Mouse (Mus musculus) regulatory T cell (primary cell): ENCODE data around the gene Usp37.
"Not testable (repeated sequence)": the region's sequence is repeated elsewhere in the genome, so short reads cannot be mapped to it uniquely, and the experiment has no call there.

Experiments
- in situ Hi-C: fragments of 300-600 bp; cut with MboI, MseI; formaldehyde crosslinking; loops from one replicate; pipeline ENCODE4 v1.15.1; 2025; ENCODE audit warnings: high pct_unique_total_duplicates

The Usp37 gene

DNA sequence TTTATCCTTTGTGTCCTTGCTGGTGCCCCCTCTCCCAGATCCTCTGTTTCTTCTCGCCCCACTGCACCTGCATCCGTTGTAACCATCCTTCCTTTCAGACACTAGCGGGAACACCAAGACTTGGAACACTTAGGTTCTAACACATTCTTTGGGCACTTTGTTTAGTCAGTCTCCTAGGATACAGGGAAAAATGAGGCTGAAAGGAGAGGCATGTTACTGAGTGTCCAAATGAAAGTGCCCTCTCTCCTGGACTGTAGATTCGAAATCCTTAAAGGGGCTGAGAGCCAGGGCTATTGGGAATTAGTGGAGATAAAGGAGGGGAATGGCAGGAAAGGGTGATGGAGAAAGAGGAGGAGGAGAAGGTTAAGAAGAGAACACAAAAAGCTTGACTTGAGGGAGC lies at the start of gene Usp37:
Gene Usp37, minus strand, starts transcription at position 101 of the 400 bp plus-strand sequence.
- in situ Hi-C loops, result no loop called here

DNA sequence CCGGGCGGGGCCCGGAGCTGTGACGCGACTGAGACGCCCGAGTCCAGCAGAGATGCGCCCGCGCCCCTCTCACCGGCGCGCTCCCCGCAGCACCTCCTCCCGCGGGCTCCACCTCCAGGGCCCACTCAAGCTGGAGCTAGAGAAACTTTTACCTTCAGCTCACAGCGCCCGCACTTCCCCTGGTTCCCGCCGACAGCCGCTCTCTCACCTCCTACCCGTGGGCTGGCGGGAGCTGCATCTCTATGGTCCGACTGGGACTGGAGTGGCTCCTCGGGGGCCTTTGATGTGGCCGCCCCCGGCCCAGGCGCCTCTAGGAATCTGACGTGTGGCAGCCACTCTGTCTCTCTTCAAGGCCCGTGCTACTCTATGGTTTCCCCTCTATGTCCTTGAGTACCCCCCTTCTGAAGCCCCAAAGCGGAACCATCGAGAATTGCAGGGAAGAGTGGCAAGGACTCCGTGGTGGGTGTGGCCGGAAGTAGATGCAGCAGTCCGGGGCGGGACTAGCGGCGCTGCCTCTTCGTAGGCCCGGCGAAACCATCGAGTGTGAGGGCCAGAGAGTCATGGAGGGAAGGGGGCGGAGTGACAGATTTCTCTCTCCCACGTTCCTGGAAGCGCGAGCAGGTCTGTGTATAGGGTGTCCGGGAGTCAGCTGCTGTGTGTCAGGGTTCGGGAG lies 43.8 kb upstream of the Usp37 start, which contains the start of the genes Zfp142 and Bcs1l:
Gene Zfp142, minus strand, starts transcription at position 474 of the 673 bp plus-strand sequence.
Gene Bcs1l, plus strand, starts transcription at position 517 of the 673 bp plus-strand sequence.
- in situ Hi-C loops, result loop anchor here (5.0 kb wide), 1 partner anchor 729 kb away; the partner anchor contains the start of gene Dnpep

DNA sequence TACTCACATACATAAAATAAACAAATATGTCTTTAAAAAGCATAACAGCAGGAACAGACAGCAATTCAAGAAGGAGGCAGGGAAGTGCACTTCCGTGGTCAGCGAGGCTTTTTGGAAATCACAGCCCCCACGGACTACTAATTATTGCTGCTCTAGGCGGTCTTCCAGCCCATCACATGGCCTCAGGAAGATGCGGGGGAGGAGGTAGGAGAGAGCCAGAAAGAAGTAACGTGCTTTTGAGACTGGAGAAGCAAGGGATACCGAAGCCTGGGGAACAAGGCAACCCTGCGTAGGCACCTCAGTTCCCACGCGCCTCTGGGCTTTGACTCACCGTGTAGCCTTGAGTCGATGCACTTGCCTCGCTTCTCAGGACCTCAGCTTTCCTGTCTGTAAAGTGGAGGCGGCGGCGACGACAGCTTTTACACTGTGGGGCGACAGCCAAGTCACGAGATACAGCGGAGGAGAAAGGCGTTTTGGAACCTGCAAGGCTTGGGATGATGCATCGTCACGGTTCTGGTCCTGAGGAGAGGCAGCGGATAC lies 43.2 kb upstream of the Usp37 start:
- in situ Hi-C loops, result loop anchor here (5.0 kb wide), 1 partner anchor 730 kb away; the partner anchor contains the start of gene Dnpep

DNA sequence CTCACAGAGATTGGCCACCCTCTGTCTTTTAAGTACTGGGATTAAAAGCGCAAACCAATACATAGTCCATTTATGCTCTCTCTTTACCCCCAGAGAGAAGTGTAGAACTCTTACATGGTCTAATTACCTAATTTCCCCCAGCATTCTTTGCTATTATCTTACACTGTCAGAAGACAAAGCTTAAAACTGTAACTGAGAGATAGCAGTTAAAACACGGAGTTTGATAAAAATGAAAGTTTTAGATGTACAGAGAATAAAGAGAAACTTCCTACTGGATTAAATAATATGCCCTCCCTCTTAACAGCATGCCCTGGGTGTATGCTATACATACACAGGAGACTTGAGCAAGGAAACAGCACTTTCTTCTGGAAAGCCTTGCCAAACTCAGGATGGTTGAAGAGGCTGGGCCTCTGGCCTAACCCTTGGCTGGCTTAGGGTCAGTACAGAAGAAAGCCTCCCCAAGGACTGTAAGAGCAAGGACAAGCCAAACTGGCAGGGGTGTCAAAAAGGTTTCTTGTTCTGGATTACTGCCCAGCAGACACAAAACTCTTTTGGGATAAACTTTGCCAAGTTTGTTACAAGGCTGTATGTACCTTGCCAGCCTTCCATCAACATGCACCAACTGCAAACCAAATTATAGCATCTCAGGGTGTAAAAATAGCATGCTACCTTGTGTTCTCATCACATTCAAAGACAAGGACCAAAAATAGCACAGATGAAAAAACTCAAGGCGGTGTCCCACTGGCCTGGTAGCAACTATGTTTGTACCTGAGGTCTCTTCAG lies 40.7 kb upstream of the Usp37 start:
- in situ Hi-C loops, result loop anchor here (5.0 kb wide), 1 partner anchor 732 kb away; the partner anchor contains the start of gene Dnpep

DNA sequence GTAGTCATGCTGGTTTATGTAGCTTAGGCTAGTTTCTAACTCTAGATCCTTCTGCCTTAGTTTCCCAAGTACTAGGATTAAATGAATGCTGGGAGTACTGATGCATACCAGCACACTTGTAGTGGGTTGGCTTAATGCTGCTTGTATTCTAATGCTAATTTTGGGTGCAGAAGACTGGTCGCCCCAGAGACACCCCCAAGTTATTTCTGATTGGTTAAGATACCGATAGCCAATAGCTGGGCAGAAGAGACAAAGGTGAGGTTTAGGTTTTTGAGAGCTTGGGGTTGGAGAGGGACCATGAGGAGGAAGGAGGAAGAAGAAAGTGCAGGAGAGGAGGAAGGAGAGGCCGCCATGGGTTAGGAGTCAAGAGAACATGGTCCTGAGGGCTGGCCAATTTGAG lies 38.5 kb upstream of the Usp37 start:
- in situ Hi-C loops, result no loop called here

DNA sequence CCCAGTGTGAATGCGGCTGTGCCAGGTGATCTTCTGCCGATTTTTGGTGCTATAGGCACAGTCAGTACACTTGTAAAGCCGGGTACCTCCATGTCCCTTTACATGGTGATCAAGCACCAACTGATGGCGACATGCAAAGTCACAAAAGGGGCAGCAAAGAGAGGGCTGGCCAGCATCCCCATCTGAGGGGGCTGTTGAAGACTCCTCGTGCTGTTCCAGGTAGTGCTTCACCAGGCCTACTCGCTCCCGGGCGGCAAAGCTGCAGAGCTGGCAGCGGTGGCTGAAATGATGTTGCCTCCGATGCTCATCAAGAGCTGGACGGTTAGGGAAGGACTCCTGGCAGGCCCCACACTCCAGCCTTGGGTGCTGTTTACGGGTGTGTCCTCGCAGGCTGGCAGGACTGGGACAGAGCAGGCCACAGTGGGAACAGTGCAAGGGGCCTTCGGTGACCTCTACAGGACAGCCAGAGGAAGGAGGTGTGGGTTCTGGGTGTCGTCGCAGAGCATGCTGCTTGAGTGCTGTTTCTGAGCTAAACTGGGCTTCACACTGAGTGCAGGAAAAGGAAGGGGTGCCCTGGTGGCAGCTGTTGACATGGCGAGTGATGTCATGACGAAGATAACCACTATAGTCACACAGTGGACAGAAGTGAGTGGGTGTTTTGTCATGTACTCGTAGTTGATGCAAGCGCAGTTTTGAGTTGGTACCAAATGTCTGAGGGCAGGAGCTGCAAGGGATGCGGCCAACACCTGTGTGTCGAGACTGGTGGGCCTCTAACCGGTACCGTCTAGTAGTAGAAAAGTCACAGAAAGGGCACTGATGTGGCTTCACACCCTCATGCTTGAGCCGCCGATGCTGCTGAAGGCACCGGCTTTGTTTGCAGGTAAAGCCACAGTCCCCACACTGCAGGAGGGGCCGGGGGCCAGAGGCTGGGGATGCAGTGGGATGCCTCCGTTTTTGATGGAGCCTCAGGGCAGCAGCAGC lies 25.9 kb upstream of the Usp37 start:
- in situ Hi-C loops, result no loop called here

DNA sequence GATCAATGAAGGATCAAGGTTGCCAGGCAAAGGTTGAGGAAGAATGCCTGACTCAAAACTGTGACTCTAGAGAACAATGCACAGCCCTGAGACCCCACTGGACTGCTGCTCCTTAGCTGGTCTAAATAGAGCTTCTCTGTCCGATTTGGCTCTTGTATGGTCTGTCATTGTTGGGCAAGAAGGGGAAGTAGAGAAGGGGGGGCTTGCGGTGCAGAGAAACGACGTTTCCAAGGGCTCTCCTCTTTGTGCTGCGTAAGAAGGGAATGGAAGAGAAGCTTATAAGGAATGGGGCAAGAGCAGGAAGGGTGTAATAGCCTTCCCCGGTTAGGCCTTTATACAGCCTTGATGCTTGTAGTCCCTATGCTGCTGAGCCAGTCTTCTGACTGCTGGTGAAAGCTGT lies 21.8 kb upstream of the Usp37 start:
- in situ Hi-C loops, result no loop called here

DNA sequence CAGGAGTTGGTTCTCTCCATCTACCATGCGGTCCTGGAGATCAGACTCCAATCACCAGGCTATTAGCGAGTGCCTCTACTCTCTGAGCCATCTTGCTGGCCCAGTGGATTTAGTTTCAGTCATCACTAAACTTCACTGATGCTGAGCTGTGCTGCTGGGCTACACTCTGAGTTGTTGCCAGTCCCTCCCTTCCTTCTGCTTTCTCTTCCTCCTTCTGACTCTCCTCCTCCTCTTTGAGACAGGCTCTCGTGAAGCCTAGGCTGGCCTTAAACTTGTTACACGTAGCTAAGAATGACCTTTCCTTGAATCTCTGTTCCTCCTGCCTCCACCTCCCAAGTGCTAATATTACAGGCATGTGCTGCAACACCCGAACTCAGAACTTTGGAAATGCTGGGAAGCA lies 15.0 kb upstream of the Usp37 start:
- in situ Hi-C loops, result loop anchor here (5.0 kb wide), 2 partner anchors 53 to 67 kb away; no protein-coding TSS in a partner anchor

DNA sequence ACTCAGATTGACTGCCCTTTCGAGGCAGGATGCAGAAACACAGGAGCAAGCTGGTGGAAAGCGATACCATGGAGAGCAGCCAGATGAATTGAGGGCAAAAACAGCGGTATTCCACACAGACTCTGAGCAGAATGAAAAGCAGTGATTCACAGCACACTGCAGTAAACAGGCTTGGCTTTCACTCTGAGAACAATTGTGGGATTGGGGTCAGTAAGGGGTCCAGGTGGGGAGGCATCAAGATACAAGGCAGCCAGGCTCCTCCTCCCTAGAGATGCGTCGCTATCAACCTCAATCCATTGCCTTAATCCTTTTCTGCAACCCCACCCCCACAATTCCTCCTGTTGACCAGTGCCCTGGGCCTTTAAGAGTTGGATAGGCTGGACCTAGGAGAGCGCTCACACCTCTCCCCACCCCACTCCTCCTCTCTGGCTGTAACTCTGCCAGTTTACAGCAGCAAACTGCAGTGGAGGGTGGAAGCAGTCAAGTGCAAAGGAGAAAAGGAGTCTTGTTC lies 1.6 kb downstream of the Usp37 start, which contains the start of gene Plcd4:
Gene Plcd4, plus strand, starts transcription at position 438 of the 511 bp plus-strand sequence.
- in situ Hi-C loops, result no loop called here

DNA sequence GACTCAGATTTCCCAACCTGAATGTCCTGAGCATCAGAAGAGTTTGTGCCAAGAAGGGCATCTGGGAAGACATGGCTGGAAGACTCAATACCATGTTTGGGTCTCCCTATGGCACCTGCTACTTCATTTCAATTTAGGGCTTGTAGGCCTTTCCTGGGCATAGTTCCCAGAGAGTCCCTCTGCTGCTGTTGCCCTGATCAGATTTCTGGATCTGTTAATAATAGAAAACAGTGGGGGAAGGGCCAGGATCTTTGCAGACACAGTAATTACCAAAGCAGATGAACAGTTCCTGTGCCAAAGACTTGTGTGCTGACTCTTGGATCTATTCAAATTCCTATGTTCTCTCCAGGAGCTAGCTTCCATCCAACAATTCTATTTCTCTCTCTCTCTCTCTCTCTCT lies 5.4 kb downstream of the Usp37 start:
- in situ Hi-C loops, result loop anchor here (10.0 kb wide), 1 partner anchor 606 kb away; the partner anchor contains the start of genes Cnppd1 and Retreg2

DNA sequence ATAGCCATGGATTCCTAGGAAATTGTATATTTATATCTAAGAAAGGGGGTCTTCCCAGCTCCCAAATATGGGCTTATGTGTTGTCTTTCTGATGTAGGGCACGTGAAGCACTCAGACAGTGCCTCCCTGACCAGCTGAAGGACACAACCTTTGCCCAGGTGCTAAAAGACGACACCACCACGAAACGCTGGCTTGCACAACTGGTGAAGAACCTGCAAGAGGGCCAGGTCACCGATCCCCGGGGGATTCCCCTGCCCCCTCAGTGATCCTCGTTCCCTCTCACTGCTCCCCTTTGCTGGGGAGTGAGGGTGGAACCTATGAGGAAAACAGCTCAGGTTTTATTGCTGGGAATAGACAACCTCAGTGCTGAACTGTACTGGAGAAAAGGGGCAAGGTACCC lies 15.5 kb downstream of the Usp37 start:
- in situ Hi-C loops, result no loop called here

DNA sequence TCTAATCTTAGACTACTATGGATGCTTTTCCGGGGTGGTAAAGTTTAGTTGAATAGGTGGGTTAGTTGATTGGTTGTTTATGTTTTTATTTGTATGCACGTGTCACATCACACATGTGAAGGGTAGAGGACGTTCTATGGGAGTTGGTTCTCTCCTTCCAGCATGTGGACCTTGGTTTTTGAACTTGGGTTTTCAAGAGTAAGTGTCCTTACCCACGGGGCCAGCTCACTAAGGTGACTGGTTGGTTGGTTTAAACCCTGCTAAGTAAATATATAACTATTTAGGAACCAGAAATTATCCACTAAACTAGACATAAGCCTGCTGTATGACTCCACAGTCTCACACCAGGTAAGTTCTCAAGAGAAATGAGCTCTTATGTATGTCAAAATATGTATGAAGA lies 19.3 kb downstream of the Usp37 start:
- in situ Hi-C loops, result no loop called here

DNA sequence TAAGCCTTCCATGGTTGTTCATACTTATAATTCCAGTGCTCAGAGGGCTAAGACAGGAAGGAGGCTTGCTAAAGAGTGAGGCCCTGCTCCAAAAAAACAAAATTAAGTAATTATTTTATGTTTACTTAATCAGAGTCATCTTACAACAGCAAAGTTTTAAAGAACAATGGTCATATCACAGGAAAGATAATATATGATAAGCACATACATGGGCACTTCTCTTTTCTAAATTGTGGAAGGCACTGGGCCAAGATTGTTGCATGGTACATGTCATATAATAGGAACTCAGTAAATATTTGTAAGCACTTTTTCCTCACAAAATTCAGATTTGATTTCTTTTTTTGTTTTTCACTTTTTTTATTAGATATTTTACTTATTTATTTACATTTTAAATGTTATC lies 24.2 kb downstream of the Usp37 start:
- in situ Hi-C loops, result no loop called here

DNA sequence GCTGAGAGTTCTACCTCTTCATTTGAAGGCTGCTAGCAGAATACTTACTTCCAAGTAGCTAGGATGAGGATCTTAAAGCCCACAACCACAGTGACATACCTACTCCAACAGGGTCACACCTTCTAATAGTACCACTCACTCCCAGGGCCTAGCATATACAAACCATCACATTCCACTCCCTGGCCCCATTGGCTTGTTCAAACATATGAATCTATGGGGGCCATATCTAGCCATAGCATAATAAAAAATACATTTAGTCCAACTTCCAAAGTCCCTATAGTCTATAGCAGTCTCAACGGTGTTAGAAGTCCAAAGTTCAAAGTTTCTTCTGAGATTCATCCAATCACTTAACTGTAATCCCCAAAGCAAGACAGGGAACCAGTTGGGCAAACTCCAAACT lies 31.1 kb downstream of the Usp37 start:
- in situ Hi-C loops, result not testable (repeated sequence)

DNA sequence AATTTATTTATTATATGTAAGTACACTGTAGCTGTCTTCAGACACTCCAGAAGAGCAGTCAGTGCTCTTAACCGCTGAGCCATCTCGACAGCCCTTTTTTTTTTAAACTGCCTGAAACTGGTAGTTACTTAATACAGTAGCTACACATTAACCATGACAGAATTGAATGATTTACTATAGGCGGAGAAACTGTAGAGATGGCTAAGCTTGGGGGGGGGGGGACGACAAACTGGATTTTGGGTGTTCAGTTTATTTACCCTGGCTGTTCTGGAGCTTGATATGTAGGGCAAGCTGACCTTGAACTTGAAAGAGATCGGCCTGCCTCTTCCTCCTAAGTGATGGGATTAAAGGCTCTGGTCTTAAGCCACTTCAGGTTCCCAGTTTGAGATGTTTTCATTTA lies 32.8 kb downstream of the Usp37 start:
- in situ Hi-C loops, result no loop called here

DNA sequence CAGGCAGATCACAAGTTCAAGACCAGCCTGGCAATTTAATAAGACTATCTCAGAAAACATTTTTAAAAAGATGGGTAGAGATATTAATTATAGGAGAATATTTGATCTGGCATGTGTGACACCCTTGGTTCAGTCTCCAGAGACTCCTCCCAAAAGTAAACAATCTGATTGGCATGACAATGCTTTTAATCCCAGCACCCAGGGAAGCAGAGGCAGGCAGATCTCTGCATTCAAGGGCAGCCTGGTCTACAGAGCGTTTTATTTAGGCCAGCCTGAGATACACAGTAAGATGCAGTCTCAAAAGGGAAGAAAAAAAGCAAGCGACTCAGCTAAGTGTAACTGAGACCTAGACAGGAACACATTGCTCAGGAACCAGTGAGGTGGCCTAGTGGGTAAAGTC lies 36.3 kb downstream of the Usp37 start:
- in situ Hi-C loops, result loop anchor here (5.0 kb wide), 1 partner anchor 90 kb away; no protein-coding TSS in a partner anchor

DNA sequence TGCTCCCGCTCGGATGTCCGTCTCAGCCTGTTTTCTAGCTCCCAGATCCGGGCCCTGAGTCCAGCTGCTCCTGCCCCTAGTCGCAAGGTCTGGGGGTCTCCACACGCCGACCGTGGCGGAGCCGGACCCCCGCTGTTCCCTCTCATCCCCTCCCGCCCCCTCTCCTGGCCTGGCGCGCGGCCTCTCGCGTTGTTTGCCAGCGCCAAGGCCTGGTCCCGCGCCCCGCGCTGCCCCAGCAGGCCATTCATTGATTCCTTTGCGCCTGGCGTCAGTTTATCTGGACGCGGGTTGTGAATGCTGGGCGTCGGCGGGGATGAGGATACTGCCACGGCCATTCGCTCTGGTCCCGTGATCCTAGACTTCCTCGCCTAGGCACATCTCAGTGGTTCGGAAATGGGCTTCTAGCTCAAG lies 37.6 kb downstream of the Usp37 start:
- in situ Hi-C loops, result loop anchor here (5.0 kb wide), 1 partner anchor 91 kb away; no protein-coding TSS in a partner anchor

DNA sequence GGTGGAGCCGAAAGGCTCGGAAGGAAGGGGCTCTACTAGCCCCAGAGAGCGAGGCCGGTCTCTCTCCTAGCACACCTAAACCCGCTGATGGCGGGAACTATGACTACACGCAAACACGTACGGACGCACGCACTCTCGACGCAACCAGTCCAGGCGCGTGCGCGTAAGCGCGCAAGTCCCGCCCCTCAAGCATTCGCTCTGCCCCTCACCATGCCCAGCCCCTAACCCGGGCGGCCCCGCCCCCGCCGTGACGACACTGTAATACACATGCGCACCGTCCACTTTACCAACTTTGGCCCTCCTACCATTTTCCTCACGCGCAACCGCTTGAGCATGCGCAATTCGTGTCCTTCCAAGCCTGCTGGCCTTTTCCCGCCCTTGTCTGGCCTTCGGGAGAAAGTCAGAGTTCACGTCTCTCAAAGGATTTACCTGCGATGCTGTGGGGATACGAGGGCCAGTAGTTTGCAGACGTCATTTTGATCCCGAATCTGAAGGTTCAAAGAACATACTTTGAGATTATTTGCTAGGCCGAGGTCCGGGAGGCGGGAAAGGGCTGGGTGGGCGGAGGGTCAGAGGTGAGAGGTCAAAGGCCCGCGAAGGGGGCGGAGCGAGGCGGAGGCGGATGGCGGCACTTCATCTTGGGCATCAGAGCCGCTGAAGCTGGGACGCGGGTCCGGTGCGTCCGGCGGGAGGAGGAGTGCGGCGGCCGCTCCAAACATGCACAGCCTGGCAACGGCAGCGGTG lies 38.2 kb downstream of the Usp37 start, which contains the start of gene Cnot9:
Gene Cnot9, plus strand, starts transcription at position 338 of the 744 bp plus-strand sequence.
- in situ Hi-C loops, result loop anchor here (5.0 kb wide), 1 partner anchor 91 kb away; no protein-coding TSS in a partner anchor

DNA sequence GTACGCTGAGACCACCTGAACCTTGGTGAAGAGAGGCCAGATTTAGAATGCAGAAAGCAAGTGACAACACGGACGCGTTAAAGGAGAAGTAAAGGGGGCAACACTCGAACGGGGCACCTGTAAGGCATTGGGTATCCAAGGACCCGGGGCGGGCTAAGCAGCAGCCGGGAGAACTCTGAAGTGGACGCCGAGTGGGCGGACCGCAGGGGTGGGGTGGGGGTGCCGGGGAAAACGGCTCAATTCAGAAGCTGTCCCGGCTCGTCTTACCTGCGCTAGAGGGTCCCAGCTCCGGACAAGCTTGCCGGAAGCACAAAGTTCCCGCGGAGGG lies 38.7 kb downstream of the Usp37 start:
- in situ Hi-C loops, result loop anchor here (5.0 kb wide), 1 partner anchor 92 kb away; no protein-coding TSS in a partner anchor

DNA sequence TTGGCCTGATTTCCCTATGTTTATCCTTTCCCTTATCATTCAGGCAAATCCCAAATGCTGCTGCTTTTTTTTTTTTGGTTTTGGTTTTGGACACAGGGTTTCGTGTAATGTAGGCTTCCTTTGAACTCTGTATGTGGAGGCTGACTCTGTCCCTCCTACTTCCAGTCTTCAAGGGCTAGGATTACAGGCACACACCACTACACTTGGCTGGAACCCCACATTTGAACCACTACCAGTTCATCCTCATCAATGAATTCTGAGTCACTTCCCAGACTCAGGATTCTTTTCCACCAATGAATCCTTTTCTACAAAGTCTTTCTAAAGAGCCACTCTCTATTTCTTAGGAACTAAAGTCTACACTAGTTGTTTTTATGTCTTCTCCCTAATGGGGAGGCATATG lies 43.0 kb downstream of the Usp37 start:
- in situ Hi-C loops, result no loop called here
